Mouse (Mus musculus): ENCODE data around the gene Vps8. TPM values are rescaled to one million over a fixed set of nuclear protein-coding genes. Genes with fewer than 3 reads are reported as not detected.

Vps8 gene
- polyA plus RNA-seq (2014; fragmentation: Nextera tagmentation; extraction: Ambion mirVana): 6.1 and 14.2 TPM in 2 replicates

DNA sequence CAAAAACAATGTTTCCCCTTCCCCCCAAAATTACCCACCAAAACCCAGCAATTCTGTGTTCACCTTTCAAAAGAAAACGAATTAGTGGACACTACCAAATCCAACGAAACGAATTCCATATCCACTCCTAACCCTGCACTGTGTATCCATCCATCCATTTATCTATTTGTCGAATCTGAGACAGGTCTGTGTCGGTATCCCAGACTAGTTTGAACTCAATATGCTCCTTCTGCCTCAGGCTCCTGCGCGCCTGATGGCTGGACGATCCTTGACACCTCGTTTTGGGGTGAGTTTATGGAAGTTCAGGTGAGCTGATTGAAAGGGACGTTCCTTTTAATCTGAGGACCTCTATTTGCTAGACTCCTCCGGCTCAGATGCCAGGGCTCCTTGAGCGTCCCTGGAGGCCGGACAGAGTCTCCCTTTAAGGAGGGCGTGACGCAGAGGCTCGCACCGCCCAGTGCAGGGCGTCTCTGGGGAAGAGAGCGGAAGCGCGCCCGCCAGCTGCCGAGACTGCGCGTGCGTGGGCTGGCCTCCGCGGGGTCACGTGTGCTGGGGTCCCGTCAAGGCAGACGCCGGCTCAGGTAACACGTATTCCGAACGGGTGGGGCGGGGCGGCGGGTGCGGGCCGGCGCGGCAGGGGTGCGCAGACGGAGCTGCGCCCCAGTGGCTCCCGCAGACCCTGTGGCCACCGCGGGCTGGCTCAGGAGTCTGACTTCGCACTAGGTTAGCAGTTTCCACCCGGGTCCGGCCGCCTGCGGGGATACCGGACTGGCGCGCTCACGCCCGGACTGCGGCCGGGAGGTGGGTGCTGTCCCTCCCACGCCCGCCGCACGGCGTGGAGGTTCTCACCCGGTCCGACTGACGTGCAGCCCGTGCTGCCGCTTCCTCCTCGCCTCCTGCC, at the start of gene Vps8:
Vps8 (plus strand) TSS at position 474 of the 901 bp plus-strand sequence.
- no peaks in the 10 kb centered on the region for H3K27me3 ChIP-seq (ENCODE audit: control insufficient read depth, insufficient read depth, low read length)
- H3K4me1 ChIP-seq (ENCODE audit: control insufficient read depth, insufficient read depth, low read length): peaks cover 7% of the 10 kb centered on the region; the same call in 1 of the 2 replicates
- H3K36me3 ChIP-seq (ENCODE audit: control insufficient read depth, insufficient read depth, low read length): no peaks in the 10 kb centered on the region
- H3K9me3 ChIP-seq (ENCODE audit: control insufficient read depth, low read length): no peaks in the 10 kb centered on the region
- ATAC-seq (ENCODE audit: low FRiP score, low TSS enrichment): peak; percentile 98
- H3K9ac ChIP-seq (ENCODE audit: low read depth, low read length): peak within 1 kb of the TSS; percentile 82
- H3K4me3 ChIP-seq (ENCODE audit: low read length): peak within 1 kb of the TSS; percentile 89
- H3K27ac ChIP-seq (ENCODE audit: low read depth, low read length): peak within 1 kb of the TSS; percentile 66
- WGBS: under 1% methylated on average over 71 of the region's 71 CpGs
- H3K4me2 ChIP-seq (replicated peaks; ENCODE audit: low read depth, low read length): peak within 1 kb of the TSS; percentile 95

- no peak overlapping the region for H3K27ac ChIP-seq (ENCODE audit: low read depth, low read length)
- no peaks in the 10 kb centered on the region for H3K27me3 ChIP-seq (ENCODE audit: control insufficient read depth, insufficient read depth, low read length)
- H3K4me1 ChIP-seq (ENCODE audit: control insufficient read depth, insufficient read depth, low read length): peaks cover 7% of the 10 kb centered on the region
- no peak overlapping the region for H3K4me2 ChIP-seq (replicated peaks; ENCODE audit: low read depth, low read length)
- H3K4me3 ChIP-seq (ENCODE audit: low read length): no peak overlapping the region
- no peak overlapping the region for H3K9ac ChIP-seq (ENCODE audit: low read depth, low read length)
- H3K9me3 ChIP-seq (ENCODE audit: control insufficient read depth, low read length): no peaks in the 10 kb centered on the region
- 68% methylated on average over 7 of the region's 7 CpGs for WGBS
- H3K36me3 ChIP-seq (ENCODE audit: control insufficient read depth, insufficient read depth, low read length): no peaks in the 10 kb centered on the region
- ATAC-seq (ENCODE audit: low FRiP score, low TSS enrichment): no peak
These were observed 49.5 kb upstream of the Vps8 start for GRCm38 (mm10) chr16:21373316-21373960.

DNA sequence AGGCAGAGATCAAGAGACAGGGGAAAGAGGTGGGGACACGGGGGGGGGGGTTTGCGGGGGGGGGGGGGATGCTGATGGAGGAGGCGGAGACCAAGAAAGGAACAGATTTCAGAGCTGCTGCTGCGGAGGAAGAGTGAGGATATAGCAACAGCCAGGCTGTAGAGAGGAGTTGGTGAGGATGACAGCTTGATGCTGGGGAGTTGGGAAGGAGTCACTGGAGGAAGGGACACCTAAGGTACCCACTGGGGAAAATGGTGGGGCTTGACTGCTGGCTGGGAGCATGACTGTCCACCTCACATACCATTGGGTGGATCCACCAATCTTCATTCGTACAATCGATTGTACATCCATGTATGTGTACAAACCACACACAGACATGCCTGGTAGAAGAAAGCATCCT, 48.9 kb upstream of the Vps8 start:
- Histone ChIP-seq H3K4me1 (ENCODE audit: control insufficient read depth, insufficient read depth, low read length) (peaks cover 8% of the 10 kb centered on the region), H3K9me3 (ENCODE audit: control insufficient read depth, low read length) (no peaks in the 10 kb centered on the region), H3K4me3 (ENCODE audit: low read length) (no peak overlapping the region), H3K27ac (ENCODE audit: low read depth, low read length) (no peak overlapping the region), H3K4me2 (replicated peaks; ENCODE audit: low read depth, low read length) (no peak overlapping the region), H3K27me3 (ENCODE audit: control insufficient read depth, insufficient read depth, low read length) (no peaks in the 10 kb centered on the region), H3K9ac (ENCODE audit: low read depth, low read length) (no peak overlapping the region), H3K36me3 (ENCODE audit: control insufficient read depth, insufficient read depth, low read length) (no peaks in the 10 kb centered on the region)
- WGBS: 89% methylated on average over 4 of the region's 6 CpGs
- ATAC-seq (ENCODE audit: low FRiP score, low TSS enrichment): no peak

DNA sequence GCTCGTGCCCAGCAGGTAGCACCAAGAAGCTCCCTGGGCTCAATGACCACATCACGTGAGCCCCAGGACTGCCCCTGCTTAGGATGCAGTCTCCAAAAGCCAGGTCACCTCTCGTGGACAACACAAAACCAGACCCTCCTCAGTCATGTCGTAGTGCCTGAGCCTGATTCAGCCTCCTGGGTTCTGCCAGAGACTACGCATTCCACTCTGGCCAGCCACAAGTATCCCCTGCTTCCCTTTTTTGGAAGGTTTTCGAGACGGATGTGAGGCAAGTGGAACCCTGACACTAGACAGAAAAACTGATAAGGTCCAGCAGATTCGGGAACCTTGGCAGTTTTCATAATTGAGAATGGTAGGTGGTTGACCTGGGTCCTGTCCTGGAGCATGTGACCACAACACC, 47.8 kb upstream of the Vps8 start:
- no peak overlapping the region for H3K27ac ChIP-seq (ENCODE audit: low read depth, low read length)
- peaks cover 8% of the 10 kb centered on the region for H3K4me1 ChIP-seq (ENCODE audit: control insufficient read depth, insufficient read depth, low read length)
- no peak overlapping the region for H3K9ac ChIP-seq (ENCODE audit: low read depth, low read length)
- 90% methylated on average over 8 of the region's 8 CpGs for WGBS
- H3K36me3 ChIP-seq (ENCODE audit: control insufficient read depth, insufficient read depth, low read length): no peaks in the 10 kb centered on the region
- no peaks in the 10 kb centered on the region for H3K27me3 ChIP-seq (ENCODE audit: control insufficient read depth, insufficient read depth, low read length)
- no peak overlapping the region for H3K4me3 ChIP-seq (ENCODE audit: low read length)
- H3K4me2 ChIP-seq (replicated peaks; ENCODE audit: low read depth, low read length): no peak overlapping the region
- H3K9me3 ChIP-seq (ENCODE audit: control insufficient read depth, low read length): no peaks in the 10 kb centered on the region
- no peak for ATAC-seq (ENCODE audit: low FRiP score, low TSS enrichment)

DNA sequence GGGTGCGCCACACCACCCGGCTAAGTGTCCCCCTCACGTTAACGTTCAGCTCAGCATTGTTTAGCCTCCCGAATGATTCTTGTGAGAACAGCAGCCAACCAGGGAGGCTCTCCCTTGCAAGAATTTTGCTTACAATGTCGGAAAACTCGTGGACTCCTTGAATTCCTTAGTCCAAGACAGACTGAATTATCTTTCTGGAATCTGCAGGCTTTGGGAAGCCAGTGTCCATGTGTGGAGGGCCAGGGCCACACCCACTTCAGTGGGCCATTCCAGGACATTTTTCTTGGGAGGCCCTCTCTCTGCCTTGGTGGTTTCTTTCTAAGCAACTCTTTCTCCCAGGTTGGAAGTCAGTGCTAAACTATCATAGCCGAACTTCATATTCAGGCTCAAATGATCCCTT, 46.6 kb upstream of the Vps8 start:
- Histone ChIP-seq H3K27me3 (ENCODE audit: control insufficient read depth, insufficient read depth, low read length) (no peaks in the 10 kb centered on the region), H3K9me3 (ENCODE audit: control insufficient read depth, low read length) (no peaks in the 10 kb centered on the region)
- no peak for ATAC-seq (ENCODE audit: low FRiP score, low TSS enrichment)

GRCm38 (mm10) chr16:21376949-21377604, 45.8 kb upstream of the Vps8 start:
- H3K36me3 ChIP-seq (ENCODE audit: control insufficient read depth, insufficient read depth, low read length): no peaks in the 10 kb centered on the region
- peaks cover 8% of the 10 kb centered on the region for H3K4me1 ChIP-seq (ENCODE audit: control insufficient read depth, insufficient read depth, low read length)
- peak overlapping the region; percentile 0; the same call in 1 of the 2 replicates for H3K27ac ChIP-seq (ENCODE audit: low read depth, low read length)
- H3K9ac ChIP-seq (ENCODE audit: low read depth, low read length): no peak overlapping the region
- H3K4me2 ChIP-seq (replicated peaks; ENCODE audit: low read depth, low read length): no peak overlapping the region
- H3K27me3 ChIP-seq (ENCODE audit: control insufficient read depth, insufficient read depth, low read length): no peaks in the 10 kb centered on the region
- 57% methylated on average over 7 of the region's 7 CpGs for WGBS
- H3K9me3 ChIP-seq (ENCODE audit: control insufficient read depth, low read length): no peaks in the 10 kb centered on the region
- ATAC-seq (ENCODE audit: low FRiP score, low TSS enrichment): peak; percentile 25; the same call in 1 of the 2 replicates
- H3K4me3 ChIP-seq (ENCODE audit: low read length): no peak overlapping the region

More for the DNA sequence above, 46.6 kb upstream of the Vps8 start:
- Histone ChIP-seq H3K36me3 (ENCODE audit: control insufficient read depth, insufficient read depth, low read length) (no peaks in the 10 kb centered on the region), H3K27ac (ENCODE audit: low read depth, low read length) (no peak overlapping the region), H3K9ac (ENCODE audit: low read depth, low read length) (no peak overlapping the region), H3K4me2 (replicated peaks; ENCODE audit: low read depth, low read length) (no peak overlapping the region), H3K4me3 (ENCODE audit: low read length) (no peak overlapping the region), H3K4me1 (ENCODE audit: control insufficient read depth, insufficient read depth, low read length) (peaks cover 8% of the 10 kb centered on the region)
- WGBS: 77% methylated on average over 8 of the region's 8 CpGs

- H3K4me3 ChIP-seq (ENCODE audit: low read length): no peak overlapping the region
- H3K27me3 ChIP-seq (ENCODE audit: control insufficient read depth, insufficient read depth, low read length): no peaks in the 10 kb centered on the region
- peak; percentile 28; the same call in 1 of the 2 replicates for ATAC-seq (ENCODE audit: low FRiP score, low TSS enrichment)
- H3K27ac ChIP-seq (ENCODE audit: low read depth, low read length): peak overlapping the region; percentile 0; the same call in 1 of the 2 replicates
- H3K36me3 ChIP-seq (ENCODE audit: control insufficient read depth, insufficient read depth, low read length): no peaks in the 10 kb centered on the region
- no peak overlapping the region for H3K9ac ChIP-seq (ENCODE audit: low read depth, low read length)
- 34% methylated on average over 4 of the region's 4 CpGs for WGBS
- no peaks in the 10 kb centered on the region for H3K9me3 ChIP-seq (ENCODE audit: control insufficient read depth, low read length)
- peaks cover 8% of the 10 kb centered on the region for H3K4me1 ChIP-seq (ENCODE audit: control insufficient read depth, insufficient read depth, low read length)
- H3K4me2 ChIP-seq (replicated peaks; ENCODE audit: low read depth, low read length): no peak overlapping the region
These were observed 45.3 kb upstream of the Vps8 start for GRCm38 (mm10) chr16:21377605-21377968.

DNA sequence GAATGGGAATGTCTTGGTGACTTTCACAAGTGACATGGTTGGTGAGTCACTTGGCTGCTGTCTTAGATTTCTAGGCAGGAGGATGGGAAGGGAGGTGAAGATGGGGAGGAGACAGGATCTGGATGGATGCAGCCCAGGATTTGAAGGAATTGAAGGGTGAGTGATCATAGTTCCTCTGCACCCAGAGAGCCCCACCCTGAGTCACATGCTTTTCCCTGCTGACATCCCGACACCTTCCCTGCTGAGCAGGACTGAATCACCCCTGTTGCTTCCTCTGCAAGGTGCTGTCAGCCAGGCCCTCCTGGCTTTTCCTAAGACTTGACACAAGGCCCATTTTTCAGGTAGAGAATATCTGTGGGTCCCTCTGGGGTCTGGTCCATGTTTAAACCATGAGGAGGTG, 41.4 kb upstream of the Vps8 start:
- no peak overlapping the region for H3K9ac ChIP-seq (ENCODE audit: low read depth, low read length)
- H3K4me1 ChIP-seq (ENCODE audit: control insufficient read depth, insufficient read depth, low read length): peaks cover 12% of the 10 kb centered on the region
- H3K4me2 ChIP-seq (replicated peaks; ENCODE audit: low read depth, low read length): no peak overlapping the region
- ATAC-seq (ENCODE audit: low FRiP score, low TSS enrichment): no peak
- 62% methylated on average over 1 of the region's 1 CpGs for WGBS
- H3K27me3 ChIP-seq (ENCODE audit: control insufficient read depth, insufficient read depth, low read length): no peaks in the 10 kb centered on the region
- no peaks in the 10 kb centered on the region for H3K9me3 ChIP-seq (ENCODE audit: control insufficient read depth, low read length)
- H3K27ac ChIP-seq (ENCODE audit: low read depth, low read length): no peak overlapping the region
- H3K4me3 ChIP-seq (ENCODE audit: low read length): no peak overlapping the region
- H3K36me3 ChIP-seq (ENCODE audit: control insufficient read depth, insufficient read depth, low read length): no peaks in the 10 kb centered on the region

Measured in kidney, embryonic 14.5 days (tissue).